Mouse (Mus musculus) thymus, adult 2 months (tissue): ENCODE results near the gene Sptb.

ENCODE experiments used
- CTCF ChIP-seq: fragments of 200-500 bp; IDR thresholded peaks from 2 replicates; pipeline ENCODE4 v1.5.1; 2012; ENCODE audit warnings: mild to moderate bottlenecking, control low read depth, low read length, moderate library complexity, borderline replicate concordance; ENCODE audit not compliant: control insufficient read depth, poor library complexity, insufficient read depth; ENCODE audit errors: extremely low read depth
- POLR2A ChIP-seq: fragments of 200-500 bp; IDR thresholded peaks from 2 replicates; pipeline ENCODE4 v1.6.1; 2012; ENCODE audit warnings: mild to moderate bottlenecking, low read length, control low read depth, moderate library complexity; ENCODE audit not compliant: control insufficient read depth, poor library complexity, insufficient read depth; ENCODE audit errors: extremely low read depth

GRCm38 (mm10) chr12:76582139-76582538 lies 128.2 kb downstream of the Sptb start:
- TF ChIP-seq CTCF (no peak), POLR2A (no peak)
